Mouse (Mus musculus): Measurements from ENCODE around the gene Rab3d.

DNA sequence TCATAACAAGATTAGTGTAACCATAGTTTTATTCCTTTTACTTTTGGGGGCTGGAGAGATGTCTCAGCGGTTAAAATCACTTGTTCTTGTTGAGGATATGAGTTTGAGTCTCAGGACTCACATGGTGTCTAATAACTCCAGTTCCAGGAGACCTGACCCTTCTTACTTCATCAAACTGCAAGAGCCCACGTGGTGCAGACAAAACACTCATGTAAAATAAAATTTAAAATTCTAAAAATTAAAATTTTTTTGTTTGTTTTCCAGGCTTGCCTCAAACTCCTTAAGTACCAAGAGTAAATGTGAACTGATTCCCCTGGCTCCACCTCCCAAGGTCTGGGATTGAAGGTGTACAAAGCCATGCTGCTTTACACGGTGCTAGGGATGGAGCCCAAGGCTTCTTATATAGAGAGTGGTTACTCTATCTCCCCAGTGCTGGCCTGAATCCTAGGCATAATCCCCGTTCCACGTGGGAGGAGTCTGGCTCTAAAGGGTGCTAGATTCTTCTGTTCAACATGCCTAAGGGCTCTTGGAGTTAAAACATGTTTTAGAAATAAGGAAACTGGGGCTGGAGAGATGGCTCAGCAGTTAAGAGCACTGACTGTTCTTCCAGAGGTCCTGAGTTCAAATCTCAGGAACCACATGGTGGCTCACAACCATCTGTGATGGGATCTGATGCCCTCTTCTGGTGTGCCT lies 846 bp upstream of the Rab3d start:
- no peak for TF ChIP-seq CTCF (IDR thresholded peaks at IDR 0.05; ENCODE audit: extremely low read depth, insufficient read depth, low read length)
- TF ChIP-seq POLR2A (IDR thresholded peaks at IDR 0.05; ENCODE audit: extremely low read depth, insufficient read depth, low read length) = no peak
